Mouse (Mus musculus) fat pad, adult 2 months (tissue): ENCODE data around the gene Med20.

Experiments
- DNase-seq: peaks from one replicate; pipeline ENCODE4 v3.0.0-alpha.2; 2011; ENCODE audit warnings: low read depth, low spot score; ENCODE audit errors: extremely low read depth

Gene Med20

GRCm38 (mm10) chr17:47672311-47673111, 61.1 kb downstream of the Med20 start:
- DNase-seq: no peak
